Mouse (Mus musculus): ENCODE results near the gene Pax5.

Pax5 gene

DNA sequence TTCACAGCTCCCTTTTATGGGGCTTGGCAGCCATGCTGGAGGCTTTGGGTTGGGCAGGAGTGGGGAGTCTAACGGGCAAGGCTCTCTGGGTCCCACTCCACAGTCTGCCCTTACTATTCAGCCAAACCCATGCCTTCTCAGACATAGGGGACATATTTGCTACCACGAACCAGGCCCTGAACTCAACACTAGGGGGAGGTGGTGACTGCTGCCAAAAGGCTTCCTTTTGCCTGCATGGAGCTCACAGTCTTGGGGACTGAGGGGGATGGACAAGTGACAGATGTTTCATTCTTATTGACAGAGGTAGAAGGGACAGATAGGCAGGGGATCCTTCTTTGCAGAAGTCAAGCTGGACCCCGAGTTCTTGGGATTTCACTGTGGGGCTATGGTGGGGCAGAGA, 42.1 kb downstream of the Pax5 start:
- no peak for DNase-seq (ENCODE audit: low spot score in 2 of 2)

DNA sequence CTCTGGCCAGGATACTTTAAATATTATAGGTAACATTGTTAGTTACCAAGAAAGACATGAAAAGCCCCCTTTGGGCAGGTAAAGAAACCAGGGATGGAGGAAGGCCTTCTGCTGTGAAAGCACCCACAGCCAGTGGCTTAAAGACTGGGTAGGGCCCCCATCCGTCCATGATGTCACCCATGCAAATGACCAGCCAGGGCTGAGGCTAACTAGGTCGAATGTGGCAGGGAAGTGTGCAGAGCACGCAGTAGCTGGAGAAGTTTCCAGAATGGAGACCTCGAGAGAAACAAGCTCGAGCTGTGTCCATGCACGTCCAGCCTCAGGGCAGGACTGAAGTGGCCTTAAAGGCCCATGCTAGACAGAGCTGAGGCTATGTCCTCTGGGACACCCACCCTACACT, 42.9 kb downstream of the Pax5 start:
- DNase-seq (ENCODE audit: low spot score in 2 of 2) = no peak

DNA sequence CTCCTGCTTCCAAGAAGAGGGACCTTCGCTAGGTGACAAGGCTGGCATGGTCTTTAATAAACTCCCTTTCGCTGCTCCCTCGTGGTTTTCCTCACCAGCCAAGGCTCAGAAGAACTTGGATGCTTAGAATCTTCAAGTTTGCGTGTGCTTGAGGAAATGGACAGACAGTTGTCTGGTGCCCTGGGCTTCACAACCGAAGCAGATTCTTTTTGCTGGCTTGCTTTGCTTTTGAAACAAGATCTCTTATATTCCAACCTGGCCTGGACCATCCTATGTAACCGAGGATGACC, 45.6 kb downstream of the Pax5 start:
- DNase-seq (ENCODE audit: low spot score in 2 of 2) = no peak

GRCm38 (mm10) chr4:44664004-44664766, 46.1 kb downstream of the Pax5 start:
- DNase-seq (ENCODE audit: low spot score in 2 of 2) = peak in 1 of 2 experiments; percentile 11

DNA sequence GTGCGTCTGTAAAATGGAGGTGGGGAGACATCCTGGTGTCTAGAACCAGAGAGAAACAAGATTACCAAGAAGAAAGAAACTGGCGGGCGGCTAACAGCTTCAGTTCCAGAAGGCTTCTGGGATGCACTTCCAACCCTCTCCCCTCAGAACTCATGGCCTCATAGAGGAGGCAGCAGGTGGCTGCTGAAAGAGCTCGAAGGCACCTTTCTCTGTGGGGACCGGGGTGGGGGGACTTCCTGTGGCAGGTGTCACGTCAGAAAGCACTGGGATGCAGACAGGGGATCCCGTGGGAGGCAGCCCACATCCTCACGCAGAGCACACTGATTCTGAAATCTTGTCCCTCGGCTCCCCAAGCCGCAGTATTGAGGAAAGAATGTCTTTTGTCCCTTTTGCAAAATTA, 46.8 kb downstream of the Pax5 start:
- no peak for DNase-seq (ENCODE audit: low spot score in 2 of 2)

GRCm38 (mm10) chr4:44645181-44645580, 65.1 kb downstream of the Pax5 start:
- DNase-seq (ENCODE audit: low spot score in 2 of 2) = no peak

GRCm38 (mm10) chr4:44641831-44642587, 68.3 kb downstream of the Pax5 start:
- DNase-seq (ENCODE audit: low spot score in 2 of 2) = no peak

DNA sequence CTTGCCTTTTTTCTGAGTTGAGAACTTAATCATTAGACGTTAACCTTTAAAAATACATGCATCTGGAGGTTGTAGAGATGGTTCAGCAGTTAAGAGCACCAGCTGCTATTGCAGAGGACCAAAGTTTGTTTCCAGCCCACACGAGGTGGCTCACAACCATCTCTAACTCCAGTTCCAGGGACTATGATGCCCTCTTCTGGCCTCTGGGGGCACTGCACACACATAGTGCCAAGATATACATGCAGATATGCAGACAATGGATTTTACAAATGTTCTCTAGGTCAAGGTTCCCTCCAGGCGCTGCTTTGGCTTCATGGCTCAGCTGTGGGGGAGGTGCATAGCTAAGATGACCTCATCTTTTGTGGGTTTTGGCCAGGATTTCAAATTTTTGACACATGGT, 74.7 kb downstream of the Pax5 start:
- no peak for DNase-seq (ENCODE audit: low spot score in 2 of 2)

DNA sequence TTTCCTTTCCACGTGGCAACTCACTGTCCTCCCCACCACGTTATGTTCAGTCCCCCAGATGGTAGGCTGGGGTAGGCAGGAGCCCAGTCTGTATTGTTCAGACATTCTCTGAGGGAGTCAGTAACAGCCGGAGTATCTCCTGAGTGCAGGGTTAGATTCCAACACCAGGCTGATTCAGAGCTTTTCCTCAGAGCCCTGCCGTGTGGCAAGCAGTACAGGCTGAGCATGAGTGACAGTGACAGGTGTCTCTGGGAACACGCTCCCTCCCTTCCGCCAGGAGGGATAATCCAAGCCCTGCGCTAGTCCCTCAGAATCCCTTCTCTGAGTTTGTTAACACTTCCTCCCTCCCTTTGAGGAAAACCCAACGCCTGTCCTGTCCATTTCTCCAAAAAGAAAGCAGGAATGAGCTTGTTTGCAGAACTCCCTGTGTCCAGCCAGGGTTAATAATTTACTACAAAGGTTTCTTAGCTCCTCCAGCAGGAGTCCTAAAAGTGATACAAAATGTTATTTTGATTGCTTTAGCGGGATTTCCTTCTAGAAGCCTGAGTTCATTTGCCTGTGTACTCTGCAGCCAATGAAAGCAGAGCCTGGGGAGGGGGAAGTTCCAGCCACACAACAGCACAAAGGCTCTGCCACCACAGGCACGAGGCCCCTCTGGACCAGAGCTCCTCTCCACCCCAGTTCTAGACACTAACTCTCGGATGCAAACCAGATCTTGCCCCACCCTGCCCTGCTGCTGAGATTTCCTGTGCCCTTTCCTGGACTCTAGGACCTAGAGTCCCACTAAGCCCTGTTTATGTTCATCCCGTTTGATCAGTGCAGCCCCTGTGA, 76.4 kb downstream of the Pax5 start:
- no peak for DNase-seq (ENCODE audit: low spot score in 2 of 2)

DNA sequence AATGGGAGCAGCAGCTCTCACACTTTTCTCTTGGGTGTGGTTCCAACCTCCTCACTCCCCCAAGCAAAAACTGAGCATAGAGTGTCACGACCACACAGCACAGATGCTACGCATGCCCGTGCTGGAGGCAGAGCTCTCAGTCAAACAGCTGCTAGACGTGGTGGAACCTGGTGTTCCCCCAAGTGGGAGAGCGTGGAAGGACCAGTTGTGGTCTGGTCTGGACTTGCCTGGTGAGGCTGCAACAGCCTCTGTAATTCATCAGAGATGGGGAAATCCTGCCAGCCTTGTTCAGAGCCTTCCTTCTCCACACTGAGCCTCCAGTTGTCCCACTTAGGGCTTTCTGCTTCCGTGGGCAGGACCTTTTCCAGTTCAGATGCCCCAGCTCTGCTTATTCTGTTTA, 80.2 kb downstream of the Pax5 start:
- no peak for DNase-seq (ENCODE audit: low spot score in 2 of 2)

- DNase-seq (ENCODE audit: low spot score in 2 of 2) = no peak
Observed at GRCm38 (mm10) chr4:44627890-44628289, 82.4 kb downstream of the Pax5 start.

DNA sequence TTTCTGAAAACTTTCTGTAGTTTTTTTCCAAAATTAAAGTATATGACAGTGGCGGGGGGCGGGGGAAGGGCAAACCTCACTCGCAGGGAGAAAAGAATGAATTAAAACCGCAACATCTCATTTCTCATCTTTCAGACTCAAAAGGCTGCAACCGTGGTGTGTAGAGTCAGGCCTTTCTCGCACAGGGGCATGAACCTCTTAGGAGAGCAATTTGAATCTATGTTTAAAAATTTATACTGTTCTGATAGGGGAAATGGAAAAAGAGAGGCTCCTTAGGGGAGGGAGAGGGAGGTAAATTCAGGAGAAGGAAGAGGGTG, 85.2 kb downstream of the Pax5 start:
- no peak for DNase-seq (ENCODE audit: low spot score in 2 of 2)

GRCm38 (mm10) chr4:44624232-44625107, 85.8 kb downstream of the Pax5 start:
- DNase-seq (ENCODE audit: low spot score in 2 of 2) = no peak

GRCm38 (mm10) chr4:44623435-44623727, 86.9 kb downstream of the Pax5 start:
- DNase-seq (ENCODE audit: low spot score in 2 of 2) = no peak

GRCm38 (mm10) chr4:44622682-44623434, 87.4 kb downstream of the Pax5 start:
- DNase-seq (ENCODE audit: low spot score in 2 of 2) = no peak

DNA sequence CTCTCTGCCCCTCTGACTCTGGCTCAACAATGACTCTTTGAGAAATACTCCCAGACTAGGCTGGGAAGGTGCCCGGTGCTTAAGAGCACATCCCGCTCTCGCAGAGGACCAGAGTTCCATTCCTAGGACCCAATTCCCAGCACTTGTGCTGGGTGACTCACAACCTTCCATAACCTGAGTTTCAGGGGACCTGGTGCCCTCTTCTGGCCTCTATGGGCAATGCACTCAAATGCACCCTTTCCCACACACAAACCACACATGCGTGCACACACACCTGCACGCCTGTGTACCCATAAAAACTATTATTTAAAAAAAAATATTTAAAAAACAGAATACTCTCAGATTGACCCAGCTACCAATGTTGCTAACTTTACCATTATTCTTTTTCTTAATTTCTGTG, 90.0 kb downstream of the Pax5 start:
- DNase-seq (ENCODE audit: low spot score in 2 of 2) = no peak

GRCm38 (mm10) chr4:44614066-44614667, 96.1 kb downstream of the Pax5 start:
- DNase-seq (ENCODE audit: low spot score in 2 of 2) = no peak

DNA sequence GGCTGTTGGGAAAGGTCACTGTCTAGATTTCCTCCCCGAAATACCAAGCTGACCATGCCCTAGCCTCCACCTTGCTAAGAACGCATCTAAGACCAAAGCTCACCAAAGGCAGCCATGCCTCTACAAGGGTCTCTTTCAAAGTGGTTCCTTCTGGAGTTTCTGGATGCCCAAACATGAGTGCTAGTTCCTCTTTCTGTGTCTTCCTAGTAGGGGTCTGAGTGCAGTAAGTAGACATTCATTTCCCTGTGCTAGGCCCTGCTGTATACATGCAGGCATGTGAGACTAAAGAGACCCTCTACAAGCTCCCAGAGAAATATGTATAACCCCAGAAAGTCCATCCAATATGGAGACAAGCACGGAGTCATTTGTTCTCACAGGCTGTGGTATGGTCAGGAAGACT, 97.9 kb downstream of the Pax5 start:
- DNase-seq (ENCODE audit: low spot score in 2 of 2) = no peak

DNA sequence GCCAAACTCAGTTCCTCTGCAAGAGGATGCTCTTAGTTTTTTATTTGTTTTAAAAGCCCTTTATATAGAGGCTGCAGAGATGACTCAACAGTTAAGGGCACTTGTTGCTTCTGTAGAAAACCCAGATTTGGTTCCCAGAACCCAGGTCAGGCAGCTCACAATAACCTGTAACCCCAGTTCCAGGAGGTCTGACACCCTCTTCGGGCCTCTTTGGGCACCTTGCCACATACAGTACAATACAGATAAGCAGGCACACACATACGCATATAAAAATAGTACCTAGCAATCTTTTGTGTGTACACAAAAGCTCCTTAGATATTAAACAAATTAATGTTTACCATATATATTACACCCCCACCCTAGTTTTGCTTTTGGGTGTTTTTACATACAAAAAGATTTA, 104.8 kb downstream of the Pax5 start:
- no peak for DNase-seq (ENCODE audit: low spot score in 2 of 2)

GRCm38 (mm10) chr4:44602257-44602801, 108.0 kb downstream of the Pax5 start:
- DNase-seq (ENCODE audit: low spot score in 2 of 2) = no peak

- DNase-seq (ENCODE audit: low spot score in 2 of 2) = no peak
Observed at GRCm38 (mm10) chr4:44601370-44601769, 108.9 kb downstream of the Pax5 start.
